Mouse (Mus musculus) thymus, postnatal 36 days (tissue): ENCODE data around the gene Pheta1.
"Not testable (repeated sequence)": the region's sequence is repeated elsewhere in the genome, so short reads cannot be mapped to it uniquely, and the experiment has no call there.

Experiments
- DNase-seq, 2 experiments: peaks; one replicate each; pipeline ENCODE4 v3.0.0; 2022; ENCODE audit warnings: mixed read lengths in 2 of 2

Pheta1 gene

DNA sequence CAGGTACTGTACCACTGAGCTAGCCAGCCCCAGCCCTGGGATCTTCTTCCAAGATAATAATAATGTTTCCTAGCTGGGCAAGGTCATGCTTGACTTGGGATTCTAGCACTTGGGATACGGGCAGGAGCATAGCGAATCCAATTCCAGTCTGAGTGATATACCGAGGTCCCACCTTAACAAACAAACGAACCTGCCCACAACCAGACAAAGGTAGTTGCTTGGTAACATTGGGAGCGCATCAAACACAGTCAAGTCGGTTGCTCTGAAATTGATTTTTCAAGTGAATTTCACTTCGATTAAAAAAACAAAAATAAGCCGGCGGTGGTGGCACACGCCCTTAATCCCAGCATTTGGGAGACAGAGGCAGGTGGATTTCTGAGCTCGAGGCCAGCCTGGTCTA, 2.5 kb upstream of the Pheta1 start:
- DNase-seq, result no peak

GRCm38 (mm10) chr5:121847269-121847668, 1.5 kb upstream of the Pheta1 start:
- not testable (repeated sequence) for DNase-seq

DNA sequence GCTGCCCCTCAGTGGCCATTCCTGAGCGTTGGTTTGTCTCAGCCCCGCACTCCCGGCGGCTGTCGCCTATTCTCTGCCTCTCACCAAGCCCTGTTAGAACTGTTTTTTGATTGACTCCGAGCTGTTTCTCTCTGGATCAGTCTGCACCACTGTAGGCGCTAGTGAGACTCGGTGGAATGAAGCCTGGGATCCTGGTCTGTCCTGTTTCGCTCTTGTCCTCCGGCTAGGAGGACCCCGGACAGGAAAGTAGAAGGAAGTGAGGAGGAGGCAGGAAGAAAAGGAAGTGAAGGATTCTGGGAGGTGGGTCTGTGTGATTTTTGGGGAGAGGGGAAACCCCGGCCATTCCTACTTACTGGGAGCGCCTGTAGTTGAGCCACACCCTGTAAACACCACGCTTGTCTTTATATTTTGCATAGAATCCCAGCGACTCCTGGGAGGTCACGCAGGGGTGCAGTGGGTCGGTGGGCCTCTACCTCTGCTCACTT, 707 bp upstream of the Pheta1 start:
- DNase-seq, result peak; percentile 43 to 48

GRCm38 (mm10) chr5:121849478-121850349, 930 bp downstream of the Pheta1 start:
- no peak for DNase-seq

- DNase-seq, result no peak
These were observed 4.7 kb downstream of the Pheta1 start for GRCm38 (mm10) chr5:121853368-121854051.

DNA sequence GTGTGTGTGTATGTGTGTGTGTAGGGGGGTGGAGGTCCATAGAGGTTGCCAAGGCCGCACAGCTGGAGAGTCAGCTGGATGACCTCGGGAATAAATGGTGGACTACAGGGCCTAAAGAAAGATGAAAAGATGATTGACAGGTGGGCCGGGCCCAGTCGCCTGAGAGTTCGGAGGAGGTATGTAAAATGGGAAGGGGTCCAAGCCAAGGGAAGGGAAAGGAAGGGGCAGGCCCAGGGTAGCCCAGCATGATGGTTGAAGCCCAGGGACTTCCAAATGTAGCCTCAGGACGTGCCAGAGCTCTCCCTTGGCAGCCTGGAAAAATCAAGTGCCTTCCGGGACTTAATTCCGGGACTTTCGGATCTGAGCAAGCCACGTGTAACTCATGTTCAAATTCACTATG, 6.0 kb downstream of the Pheta1 start:
- DNase-seq, result no peak

DNA sequence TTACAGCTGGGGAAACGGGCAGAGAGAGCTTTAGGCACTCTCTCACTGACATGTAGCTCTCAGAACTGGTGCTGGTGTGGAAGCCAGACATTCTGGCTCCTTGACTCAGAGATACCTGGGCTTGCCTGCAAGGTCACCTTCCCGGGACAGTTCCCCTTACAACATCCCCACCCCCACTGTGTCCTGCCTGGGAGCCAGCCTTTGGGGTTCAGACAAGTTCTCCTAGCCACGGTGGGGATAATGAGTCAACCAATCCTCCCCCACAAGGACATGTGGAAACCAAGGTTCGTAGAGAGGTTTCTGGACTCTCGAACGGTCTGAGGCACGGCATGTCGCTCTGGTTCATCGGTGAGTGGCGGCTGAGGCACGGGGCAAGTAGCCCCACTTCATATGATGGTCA, 8.0 kb downstream of the Pheta1 start:
- DNase-seq, result no peak

DNA sequence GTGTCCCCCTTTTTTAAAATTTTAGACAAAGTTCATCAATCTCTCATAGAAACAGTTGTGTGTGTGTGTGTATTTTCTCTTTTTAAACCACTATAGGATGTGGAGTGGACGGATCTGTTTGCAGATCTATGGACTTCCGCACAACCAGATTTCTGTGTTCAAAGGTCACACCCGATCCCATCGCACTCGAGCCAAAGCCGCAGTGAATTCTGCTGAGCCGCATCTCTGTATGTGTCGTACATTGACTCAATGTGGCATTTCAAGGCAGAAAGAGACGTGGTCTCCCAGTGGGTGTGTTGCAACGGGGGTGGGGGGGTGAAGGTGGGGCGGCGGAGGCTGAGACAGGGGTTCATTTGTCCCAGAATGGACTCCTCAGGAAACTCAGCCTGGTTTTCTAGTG, 9.6 kb downstream of the Pheta1 start:
- DNase-seq, result no peak

GRCm38 (mm10) chr5:121861964-121862363, 13.2 kb downstream of the Pheta1 start:
- no peak for DNase-seq

- no peak for DNase-seq
These were observed 15.5 kb downstream of the Pheta1 start for GRCm38 (mm10) chr5:121864330-121864729.

DNA sequence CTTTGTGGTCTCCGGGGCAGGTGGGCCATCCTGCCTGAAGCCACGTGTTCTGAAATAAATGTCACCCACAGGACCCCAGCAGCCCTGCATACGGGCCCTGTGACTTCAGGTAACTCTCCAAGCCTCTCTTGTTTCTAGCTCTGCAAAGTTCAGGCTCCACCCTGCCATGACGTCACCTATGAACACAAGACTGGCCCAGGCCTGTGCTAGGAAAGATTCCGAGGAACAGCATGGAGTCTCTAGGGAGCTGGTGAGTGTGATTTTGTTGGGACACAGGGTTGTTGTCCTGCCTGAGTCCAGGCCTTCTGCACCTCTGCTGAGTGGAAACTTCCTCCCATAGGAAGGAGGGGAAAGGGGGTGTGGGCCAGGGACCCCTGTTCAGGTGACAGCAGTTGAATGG, 19.2 kb downstream of the Pheta1 start:
- DNase-seq, result no peak

- DNase-seq, result no peak
These were observed 22.0 kb downstream of the Pheta1 start for GRCm38 (mm10) chr5:121870832-121871231.

GRCm38 (mm10) chr5:121871515-121872030, 22.8 kb downstream of the Pheta1 start:
- DNase-seq, result no peak

DNA sequence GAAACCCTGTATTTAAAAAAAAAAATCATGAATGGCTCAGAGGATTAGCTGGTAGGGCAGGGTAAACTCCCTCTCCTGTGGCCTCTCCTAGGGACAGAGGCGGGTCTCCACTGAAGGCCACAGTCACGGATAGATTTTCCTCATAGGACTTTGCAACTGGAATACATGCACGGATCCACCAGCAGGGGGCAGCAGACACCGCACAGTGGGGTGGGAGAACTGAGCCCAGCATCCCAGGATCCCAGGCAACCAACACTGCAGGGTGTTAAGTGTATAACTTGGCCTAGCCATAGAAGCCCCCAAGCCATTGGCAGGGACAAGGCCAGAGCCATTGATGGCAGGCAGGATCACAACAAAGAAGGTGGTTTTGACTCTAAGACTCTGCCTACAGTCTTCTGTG, 23.4 kb downstream of the Pheta1 start:
- DNase-seq, result peak; percentile 49 to 50

DNA sequence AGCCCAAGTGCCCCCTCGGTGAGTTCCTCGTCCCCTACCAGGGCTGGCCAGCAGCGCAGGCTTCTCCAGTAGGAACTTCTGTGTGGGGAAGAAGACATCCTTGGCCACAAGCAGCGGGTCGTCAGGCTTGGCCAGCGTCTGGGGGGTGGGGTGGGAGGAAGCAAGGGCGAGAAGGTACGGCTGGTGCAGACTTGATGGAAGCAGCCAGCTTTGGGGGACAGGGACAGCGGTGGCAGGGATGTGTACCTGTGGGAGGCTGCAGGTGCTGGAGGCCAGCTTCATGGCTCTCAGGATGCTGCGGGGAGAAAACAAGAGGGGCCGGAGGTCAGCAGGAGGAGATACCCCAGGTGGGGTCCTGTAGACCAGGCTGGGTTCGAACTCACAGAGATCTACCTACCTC, 26.3 kb downstream of the Pheta1 start:
- DNase-seq, result no peak

- DNase-seq, result no peak
These were observed 28.1 kb downstream of the Pheta1 start for GRCm38 (mm10) chr5:121876901-121877300.

- DNase-seq, result no peak
These were observed 29.9 kb downstream of the Pheta1 start for GRCm38 (mm10) chr5:121878703-121879102.

GRCm38 (mm10) chr5:121879211-121879610, 30.4 kb downstream of the Pheta1 start:
- DNase-seq, result peak; percentile 42 to 52

DNA sequence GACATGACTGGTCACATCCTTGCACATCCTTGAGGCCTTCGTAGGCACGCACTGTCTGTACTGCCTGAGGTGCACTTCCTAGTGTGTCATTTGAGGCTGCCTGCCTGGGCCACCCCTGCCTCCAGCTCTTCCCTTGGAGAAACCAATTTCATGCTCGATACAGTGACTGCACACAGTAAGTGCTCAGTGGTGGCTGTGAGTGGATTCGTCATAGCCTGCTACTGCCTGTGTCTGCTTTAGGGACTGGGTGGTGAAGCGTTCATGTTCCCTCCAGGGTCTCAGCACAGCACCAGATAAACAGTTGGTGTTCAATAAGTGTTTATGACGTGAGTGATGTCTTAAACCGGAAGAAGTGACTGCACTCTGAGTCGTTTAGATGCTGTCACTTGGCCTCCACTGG, 34.6 kb downstream of the Pheta1 start:
- no peak for DNase-seq

- DNase-seq, result no peak
These were observed 40.6 kb downstream of the Pheta1 start for GRCm38 (mm10) chr5:121889375-121889774.

GRCm38 (mm10) chr5:121889819-121890362, 41.1 kb downstream of the Pheta1 start:
- DNase-seq, result no peak

- DNase-seq, result no peak
These were observed 42.1 kb downstream of the Pheta1 start for GRCm38 (mm10) chr5:121890925-121891324.

- no peak for DNase-seq
These were observed 43.5 kb downstream of the Pheta1 start for GRCm38 (mm10) chr5:121892281-121892680.

DNA sequence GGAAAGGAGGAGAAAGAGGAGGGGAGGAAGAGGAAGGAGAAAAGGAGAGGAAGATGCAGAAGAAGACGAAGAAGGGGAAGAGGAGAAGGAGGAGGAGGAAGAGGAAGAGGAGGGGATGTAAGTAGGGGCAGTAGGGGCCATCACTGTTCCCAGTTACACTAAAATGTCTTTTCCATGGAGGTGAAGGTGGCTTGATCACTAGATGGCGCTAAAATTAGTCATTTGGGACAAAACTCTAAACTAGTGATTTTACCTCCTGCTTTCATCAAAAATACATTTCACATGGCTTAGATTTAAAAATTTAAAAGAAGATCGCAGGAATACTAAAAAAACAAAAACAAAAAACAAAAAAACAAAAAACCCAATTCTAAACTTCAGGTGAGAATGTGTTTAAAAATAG, 44.8 kb downstream of the Pheta1 start:
- DNase-seq, result no peak
